In genomic region chr12:44166949-44167348, GRCm38 (mm10) we compare ENCODE assay signal across 9 mouse cellular contexts. TPM values are rescaled to one million over a fixed set of nuclear protein-coding genes. Genes with fewer than 3 reads are reported as not detected.
A peak's percentile ranks its signal among the peaks of the same experiment; 100 is the strongest.
DNase-seq lines count a peak whose midpoint lies in the region; ATAC-seq and TF ChIP-seq lines count a peak whose summit lies in the region.
"Had no signal": no experiment of that assay in that cellular context is flagged by ENCODE, and none has a peak within 500 bp of the region (broad histone marks: within the 10 kb centered on the region; RNA-seq: fewer than 3 reads in every experiment).

No protein-coding gene starts in this region.

- H3K9ac ChIP-seq in liver, adult 2 months (ENCODE audit: low read depth, low read length): no peak overlapping the region
- H3K9ac ChIP-seq in liver, embryonic 12.5 days: no peak overlapping the region

- H3K27me3 ChIP-seq in liver, adult 2 months (ENCODE audit: control insufficient read depth, insufficient read depth, low read length): no peaks in the 10 kb centered on the region
- H3K27me3 ChIP-seq in liver, embryonic 12.5 days (replicated peaks): no peaks in the 10 kb centered on the region
- H3K27me3 ChIP-seq: megakaryocyte, embryonic 14.5 days had no signal

- no peak overlapping the region for H3K4me3 ChIP-seq in liver, adult 2 months (ENCODE audit: insufficient read depth, low read depth, low read length)
- no peak overlapping the region for H3K4me3 ChIP-seq in liver, embryonic 12.5 days
- H3K4me3 ChIP-seq: megakaryocyte, embryonic 14.5 days had no signal

- no peaks in the 10 kb centered on the region for H3K4me1 ChIP-seq in liver, adult 2 months (ENCODE audit: control insufficient read depth, insufficient read depth, low read length)
- H3K4me1 ChIP-seq in liver, embryonic 12.5 days: no peaks in the 10 kb centered on the region
- H3K4me1 ChIP-seq: megakaryocyte, embryonic 14.5 days had no signal

- H3K9me3 ChIP-seq in liver, embryonic 12.5 days (replicated peaks): no peaks in the 10 kb centered on the region
- H3K9me3 ChIP-seq: megakaryocyte, embryonic 14.5 days had no signal

- no peak for TF ChIP-seq POLR2A in liver, adult 2 months (IDR thresholded peaks at IDR 0.05; ENCODE audit: extremely low read depth, insufficient read depth, low read length)

- H3K4me2 ChIP-seq in liver, embryonic 12.5 days: no peak overlapping the region

- H3K27ac ChIP-seq in liver, adult 2 months (replicated peaks; ENCODE audit: insufficient read depth, low read depth, low read length): no peak overlapping the region
- H3K27ac ChIP-seq in liver, embryonic 12.5 days: no peak overlapping the region

- ATAC-seq in liver, embryonic 12.5 days: no peak
- peak; percentile 44; the same call in 1 of the 2 replicates for ATAC-seq in granulocyte monocyte progenitor cell, adult 5-6 weeks (replicated peaks; ENCODE audit: poor library complexity, severe bottlenecking)

- H3K36me3 ChIP-seq in liver, adult 2 months (ENCODE audit: control insufficient read depth, insufficient read depth, low read length): no peaks in the 10 kb centered on the region
- H3K36me3 ChIP-seq in liver, embryonic 12.5 days: no peaks in the 10 kb centered on the region

- H3K79me2 ChIP-seq in liver, adult 2 months (ENCODE audit: control insufficient read depth, insufficient read depth, low read length): no peaks in the 10 kb centered on the region

- peak; percentile 14 for DNase-seq in adrenal gland, postnatal 14 days
- no peak for DNase-seq in adrenal gland, adult 8-10 months
- peak; percentile 54 for DNase-seq in liver, adult 2 months (ENCODE audit: extremely low read depth, low read depth, low spot score)
- DNase-seq in brain, adult 2 months (ENCODE audit: low read depth, low spot score): peak; percentile 86
- peak; percentile 58 for DNase-seq in lung, postnatal 25 days (ENCODE audit: low spot score)
- peak; percentile 8 for DNase-seq in thymus, postnatal 4 days

- peak; percentile 59 for TF ChIP-seq CTCF in liver, adult 2 months (IDR thresholded peaks at IDR 0.05; ENCODE audit: low read depth, low read length)

RNA-seq across cellular contexts. Expression of gene Dnajb9, which starts 43.2 kb away (rescaled TPM):
- total RNA-seq in adrenal gland, postnatal 14 days (2021): 40.6 and 40.7 TPM in 2 replicates
- 10 to 100 TPM; 47.4 to 72.3 (median 50.4) TPM for total RNA-seq in adrenal gland, adult 8-10 months (2022)
- total RNA-seq in liver, adult 2 months (2014; rRNA removed): 15.3 and 17.4 TPM in 2 replicates
- polyA plus RNA-seq in liver, adult 2 months (2012; rRNA removed): 6.7 and 7.2 TPM in 2 replicates
- polyA plus RNA-seq in liver, embryonic 12.5 days (2016; fragmentation: Nextera tagmentation; extraction: Ambion mirVana): 12.7 and 13.0 TPM in 2 replicates
- 38.5 and 46.4 TPM in 2 replicates for total RNA-seq in granulocyte monocyte progenitor cell, adult 5-6 weeks (2014; fragmentation: Nextera tagmentation)
- total RNA-seq in granulocyte monocyte progenitor cell, adult 5-6 weeks (2017): 49.2 and 49.8 TPM in 2 replicates

RNA-seq across cellular contexts. Expression of gene Pnpla8, which starts 54.2 kb away (rescaled TPM):
- total RNA-seq in adrenal gland, postnatal 14 days (2021): 134 and 144 TPM in 2 replicates
- total RNA-seq in adrenal gland, adult 8-10 months (2022): 100 to 1,000 TPM in 3 of 4 experiments, 10 to 100 TPM in 1; 84.1 to 127 (median 109) TPM
- 108 and 111 TPM in 2 replicates for total RNA-seq in liver, adult 2 months (2014; rRNA removed)
- polyA plus RNA-seq in liver, adult 2 months (2012; rRNA removed): 17.2 and 20.5 TPM in 2 replicates
- 25.7 and 27.2 TPM in 2 replicates for polyA plus RNA-seq in liver, embryonic 12.5 days (2016; fragmentation: Nextera tagmentation; extraction: Ambion mirVana)
- 18.9 and 30.2 TPM in 2 replicates for total RNA-seq in granulocyte monocyte progenitor cell, adult 5-6 weeks (2014; fragmentation: Nextera tagmentation)
- 20.8 and 28.9 TPM in 2 replicates for total RNA-seq in granulocyte monocyte progenitor cell, adult 5-6 weeks (2017)
